Mouse (Mus musculus): ENCODE results near the gene Dusp23. TPM values are rescaled to one million over a fixed set of nuclear protein-coding genes. Genes with fewer than 3 reads are reported as not detected.

Gene Dusp23
- polyA plus RNA-seq (2017; shearing (Covaris generic)), result 1 to 10 TPM; 5.1 to 9.2 (median 5.5) TPM

DNA sequence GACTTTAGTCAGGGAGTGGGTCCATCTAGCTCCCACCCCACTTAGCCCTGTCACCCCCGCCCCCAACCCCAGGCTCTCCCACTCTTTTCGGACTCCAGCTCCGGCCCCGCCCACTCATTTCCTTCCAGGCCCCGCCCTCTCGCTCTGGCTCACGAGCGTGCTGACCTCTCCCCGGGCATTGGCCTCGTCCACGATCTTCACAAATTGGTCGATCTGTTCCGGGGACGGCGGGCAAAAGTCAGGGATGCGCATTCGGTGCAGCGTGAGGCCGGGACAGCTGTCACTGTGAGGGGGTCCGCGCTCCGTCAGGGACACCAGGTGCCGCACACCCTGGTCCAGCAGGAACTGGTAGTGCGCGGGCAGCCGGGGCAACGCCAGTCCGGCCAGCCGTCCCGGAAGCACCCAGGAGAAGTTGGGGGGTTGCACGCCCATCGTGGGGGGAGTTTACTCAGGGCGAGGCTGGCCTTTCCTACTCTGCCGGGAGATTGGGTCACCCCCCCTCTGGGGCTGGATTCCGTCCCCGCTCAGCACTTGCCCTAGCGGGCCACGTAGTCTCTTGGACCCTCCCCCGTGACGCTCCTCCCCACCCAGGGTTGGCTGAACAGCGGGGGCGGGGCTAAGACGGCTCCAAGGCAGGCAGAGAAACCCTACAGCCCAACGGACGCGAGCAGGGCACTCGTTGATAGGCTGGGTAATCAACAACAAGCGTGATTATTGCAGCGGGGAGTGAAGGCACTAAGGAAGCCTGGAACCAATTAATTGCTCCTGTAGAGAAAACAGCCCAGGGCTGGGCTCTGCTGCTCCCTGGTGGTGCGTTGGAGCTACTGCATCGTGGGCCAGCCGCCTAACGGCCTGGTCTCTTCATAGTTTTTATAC is at the start of gene Dusp23:
Dusp23 (minus strand) TSS at position 512 of the 876 bp plus-strand sequence.
- ATAC-seq, result peak; percentile 99

- ATAC-seq, result no peak
Measured at GRCm38 (mm10) chr1:172680742-172681141, 48.0 kb upstream of the Dusp23 start.

- ATAC-seq, result no peak
Measured at GRCm38 (mm10) chr1:172670716-172671115, 38.0 kb upstream of the Dusp23 start.

DNA sequence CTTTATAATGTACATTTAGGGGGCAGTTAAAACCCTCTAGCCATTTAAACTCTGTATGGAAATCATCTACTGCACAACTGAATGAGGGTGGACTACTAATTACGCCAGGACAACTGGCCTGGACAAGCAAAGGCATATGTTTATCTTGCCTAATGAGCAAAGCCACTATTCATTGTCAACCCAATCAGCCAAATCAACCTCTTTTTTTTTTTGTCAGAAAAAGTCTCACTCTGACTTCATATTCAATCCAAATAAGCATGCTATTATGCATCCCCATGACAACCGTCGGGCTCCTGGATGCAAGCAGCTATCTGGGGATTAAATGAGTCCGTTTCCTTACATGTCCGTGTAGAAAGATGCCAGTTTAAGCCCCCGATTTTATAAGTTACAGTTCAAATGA is 34.8 kb upstream of the Dusp23 start:
- no peak for ATAC-seq

GRCm38 (mm10) chr1:172665457-172665856 is 32.7 kb upstream of the Dusp23 start:
- ATAC-seq, result no peak

DNA sequence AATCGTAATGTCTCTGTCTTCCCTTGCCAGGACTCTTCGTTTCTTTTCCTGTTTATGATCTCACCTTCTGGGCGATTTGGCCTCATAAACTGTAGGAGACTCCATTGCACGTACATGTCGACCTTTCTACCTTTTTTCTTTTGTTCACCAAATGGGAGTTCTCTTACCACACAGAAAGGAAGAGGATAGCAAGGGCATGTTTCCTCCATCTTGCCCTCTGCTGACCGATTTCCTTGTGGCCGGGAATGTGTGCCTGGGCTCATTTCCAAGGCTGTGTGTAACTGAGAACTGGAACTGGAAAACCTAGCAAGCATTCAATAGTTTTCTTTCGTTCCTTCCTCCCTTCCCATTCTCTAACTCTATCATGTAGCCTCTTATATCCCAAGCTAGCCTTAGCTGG is 26.9 kb upstream of the Dusp23 start:
- no peak for ATAC-seq

GRCm38 (mm10) chr1:172657266-172657665 is 24.5 kb upstream of the Dusp23 start:
- ATAC-seq, result no peak

DNA sequence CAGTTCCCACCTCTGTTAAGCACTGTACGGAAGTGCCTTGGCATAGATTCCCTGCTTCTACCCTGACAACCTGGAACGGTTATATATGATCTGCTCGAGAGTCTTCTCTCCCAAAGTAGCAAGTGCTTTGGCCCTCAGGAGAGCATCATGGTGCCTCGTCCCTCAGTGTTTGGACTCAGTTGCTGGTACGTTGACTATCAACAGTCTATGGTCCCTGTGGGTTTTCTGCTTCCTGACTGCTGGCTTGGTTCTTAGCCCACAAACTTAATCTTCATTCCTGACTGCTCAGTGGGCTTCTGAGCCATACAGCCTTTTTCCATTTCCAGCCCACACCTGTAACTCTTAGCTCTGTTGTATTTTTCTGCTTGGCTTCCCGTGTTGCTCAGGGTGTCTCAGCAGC is 21.1 kb upstream of the Dusp23 start:
- ATAC-seq, result no peak

- no peak for ATAC-seq
Measured at GRCm38 (mm10) chr1:172652040-172652662, 19.4 kb upstream of the Dusp23 start.

GRCm38 (mm10) chr1:172651288-172651987 is 18.7 kb upstream of the Dusp23 start:
- no peak for ATAC-seq

- no peak for ATAC-seq
Measured at GRCm38 (mm10) chr1:172650519-172651287, 17.9 kb upstream of the Dusp23 start.

DNA sequence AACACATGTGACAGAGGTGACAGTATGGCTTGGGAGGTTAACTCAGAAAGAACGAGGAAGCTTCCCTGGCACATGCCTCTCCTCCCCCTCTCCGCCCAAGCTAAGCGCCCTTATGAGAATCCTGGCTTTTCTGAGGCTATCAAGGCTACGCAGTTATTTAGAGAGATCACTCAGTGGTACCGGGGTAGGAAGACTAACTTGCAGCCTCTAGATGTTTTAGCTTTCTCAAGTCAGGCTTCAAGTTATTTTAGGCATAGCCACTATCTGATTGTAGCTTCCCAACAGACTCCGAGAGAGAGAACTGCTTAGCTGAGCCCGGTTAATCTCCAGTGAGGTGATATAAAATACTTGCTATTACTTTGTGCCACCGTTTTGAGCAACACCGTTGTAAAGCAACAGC is 16.6 kb upstream of the Dusp23 start:
- ATAC-seq, result no peak

- no peak for ATAC-seq
Measured at GRCm38 (mm10) chr1:172647236-172647635, 14.5 kb upstream of the Dusp23 start.

- ATAC-seq, result no peak
Measured at GRCm38 (mm10) chr1:172638781-172639180, 6.0 kb upstream of the Dusp23 start.

GRCm38 (mm10) chr1:172637801-172638200 is 5.0 kb upstream of the Dusp23 start:
- ATAC-seq, result no peak

DNA sequence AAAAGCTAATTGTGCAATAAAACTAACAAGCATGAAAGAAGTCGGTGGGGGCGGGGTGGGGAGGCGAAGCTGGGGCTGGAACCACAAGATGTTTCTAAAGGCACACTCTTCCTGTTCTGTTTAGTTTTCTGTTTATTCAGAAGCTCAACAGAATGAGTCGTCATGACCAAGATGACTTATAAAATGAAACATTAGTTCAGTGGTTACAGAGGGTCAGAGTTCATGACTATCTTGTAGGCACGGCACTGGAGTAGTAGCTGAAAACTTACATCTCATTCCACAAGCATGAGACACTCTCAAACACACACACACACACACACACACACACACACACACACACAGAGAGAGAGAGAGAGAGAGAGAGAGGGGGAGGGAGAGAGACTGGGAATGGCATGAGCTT is 3.5 kb upstream of the Dusp23 start:
- ATAC-seq, result no peak

- ATAC-seq, result no peak
Measured at GRCm38 (mm10) chr1:172635258-172635657, 2.5 kb upstream of the Dusp23 start.

DNA sequence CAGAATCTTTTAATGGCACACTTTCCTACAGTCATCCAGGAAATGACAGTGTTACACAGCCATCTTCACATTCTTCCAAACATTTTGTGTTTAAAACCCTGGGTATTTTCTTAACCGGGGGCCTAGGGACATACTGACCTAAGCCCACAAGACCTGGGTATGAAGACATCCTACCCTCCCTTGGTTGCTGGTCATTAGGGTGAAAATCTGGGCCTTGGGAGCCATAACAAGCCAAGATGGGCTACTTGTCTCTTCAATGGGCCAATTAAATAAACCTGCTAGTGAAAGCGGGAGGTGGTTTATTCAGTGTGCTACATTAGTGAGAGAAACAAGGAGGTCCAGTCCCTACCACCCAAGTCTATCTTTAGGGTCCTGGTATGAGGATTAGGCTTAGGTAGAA is 1.4 kb upstream of the Dusp23 start:
- ATAC-seq, result no peak

DNA sequence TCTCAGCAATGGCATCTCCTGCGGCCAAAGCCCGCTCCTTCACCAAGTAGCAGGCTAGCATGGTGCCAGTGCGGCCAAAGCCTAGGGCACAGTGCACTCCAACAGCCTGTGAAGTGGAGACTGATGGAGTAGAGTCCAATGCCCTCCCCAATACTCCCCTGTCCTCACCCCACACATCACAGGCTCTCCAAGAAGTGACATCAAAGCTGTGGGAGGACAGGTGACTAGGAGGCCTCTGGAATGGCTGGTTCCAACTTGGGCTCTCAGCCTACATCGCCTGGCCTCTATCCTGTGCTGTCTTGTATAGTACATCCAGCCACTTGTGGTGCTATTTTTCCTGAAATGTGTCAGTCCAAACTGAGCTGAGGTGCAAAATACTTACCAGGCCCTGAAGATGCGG is 1.0 kb downstream of the Dusp23 start:
- no peak for ATAC-seq

- ATAC-seq, result no peak
Measured at GRCm38 (mm10) chr1:172629831-172630230, 2.9 kb downstream of the Dusp23 start.

DNA sequence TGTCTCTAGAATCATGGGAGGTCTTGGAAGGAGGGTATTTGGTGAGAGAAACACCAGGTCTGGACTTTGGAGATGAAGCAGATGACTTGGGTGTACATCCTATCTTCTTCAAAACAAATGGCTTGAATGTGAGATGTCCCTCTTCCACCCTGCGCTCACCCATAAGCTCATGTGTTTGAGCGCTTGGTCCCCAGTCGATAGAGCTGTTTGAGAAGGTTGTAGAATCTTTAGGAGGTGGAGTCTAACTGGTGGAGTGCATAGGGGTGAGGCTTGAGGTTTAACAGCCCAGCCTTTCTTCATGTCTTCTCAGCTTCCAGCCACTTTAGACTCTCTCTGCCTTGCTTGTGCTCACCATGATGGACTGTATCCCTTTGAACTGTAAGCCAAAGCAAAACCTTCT is 6.5 kb downstream of the Dusp23 start:
- ATAC-seq, result no peak

DNA sequence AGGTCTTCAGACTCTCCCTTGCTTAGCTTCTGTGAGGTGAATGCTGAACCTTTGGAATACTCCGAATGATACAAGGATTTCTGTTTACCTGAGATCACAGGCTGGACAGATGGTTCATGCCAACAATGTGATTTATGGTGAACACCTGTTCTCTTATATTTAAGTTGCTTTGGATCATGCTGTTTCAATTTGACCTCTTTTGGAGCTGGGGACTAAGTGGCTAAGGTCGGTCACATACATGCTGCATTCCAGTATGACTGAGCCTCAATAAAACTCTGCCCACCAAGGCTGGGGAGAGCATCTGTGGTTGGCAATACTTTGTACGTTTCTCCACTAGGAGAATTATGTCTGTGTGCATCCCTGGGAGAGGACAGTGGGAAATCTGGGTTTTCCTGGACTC is 8.7 kb downstream of the Dusp23 start:
- ATAC-seq, result no peak

DNA sequence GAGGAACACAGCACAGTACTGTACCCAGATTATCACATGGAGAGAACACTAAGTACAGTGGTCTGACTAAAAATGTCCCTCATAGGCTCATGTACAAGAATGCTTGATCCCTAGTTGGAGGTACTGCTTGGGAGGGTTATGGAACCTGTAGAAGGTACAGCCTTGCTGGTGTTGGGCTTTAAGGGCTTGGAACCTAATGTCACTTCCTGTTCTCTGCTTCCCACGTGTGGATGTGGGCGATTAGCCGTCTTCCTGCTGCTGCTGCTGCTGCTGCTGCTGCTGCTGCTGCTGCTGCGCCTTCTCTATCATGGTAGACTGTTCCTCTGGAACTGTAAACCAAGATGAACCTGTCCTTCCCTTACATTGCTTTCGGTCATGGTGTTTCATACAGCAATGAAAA is 9.2 kb downstream of the Dusp23 start:
- peak; percentile 90 for ATAC-seq
